Mouse (Mus musculus) hindbrain, embryonic 12.5 days (tissue): ENCODE measurements at regions not wholly inside any gene's neighbourhood (a gene's known extent, or its start where the extent isn't known, plus 50 kb on each side); places are given as distances from the start of the nearest gene placed in this dataset.

Source experiments
- ATAC-seq: fragments of 200-750 bp; cut with Nextera tagmentation; 2 replicates; pipeline ENCODE4 v1.8.0; 2017; ENCODE audit warnings: moderate TSS enrichment; ENCODE audit not compliant: low FRiP score
- H3K27ac ChIP-seq: fragments of 300-500 bp; sonication (generic); 2 replicates; pipeline ENCODE4 v1.5.1; 2016; ENCODE audit warnings: mild to moderate bottlenecking
- H3K27me3 ChIP-seq: fragments of 300-500 bp; sonication (generic); 2 replicates; pipeline ENCODE4 v1.6.1; 2016; ENCODE audit warnings: mild to moderate bottlenecking
- H3K36me3 ChIP-seq: fragments of 300-500 bp; sonication (generic); 2 replicates; pipeline ENCODE4 v1.6.1; 2016; ENCODE audit warnings: mild to moderate bottlenecking
- H3K4me1 ChIP-seq: fragments of 300-500 bp; sonication (generic); 2 replicates; pipeline ENCODE4 v1.6.1; 2016
- H3K4me2 ChIP-seq: fragments of 300-500 bp; sonication (generic); replicated peaks from 2 replicates; pipeline ENCODE4 v1.6.1; 2016; ENCODE audit warnings: mild to moderate bottlenecking
- H3K4me3 ChIP-seq: fragments of 300-500 bp; sonication (generic); 2 replicates; pipeline ENCODE4 v1.5.1; 2016; ENCODE audit warnings: mild to moderate bottlenecking
- H3K9ac ChIP-seq: fragments of 300-500 bp; sonication (generic); 2 replicates; pipeline ENCODE4 v1.6.1; 2016; ENCODE audit warnings: mild to moderate bottlenecking, moderate library complexity
- H3K9me3 ChIP-seq: fragments of 300-500 bp; sonication (generic); replicated peaks from 2 replicates; pipeline ENCODE4 v1.6.1; 2016; ENCODE audit warnings: mild to moderate bottlenecking
- WGBS: fragments of 180-500 bp; shearing (Covaris S2); methylation state at CpG from one replicate; pipeline ENCODE4 v1.1.7; 2016; 5-methylcytosine and 5-hydroxymethylcytosine counted together

- 84% methylated on average over 2 of the region's 2 CpGs for WGBS
- no peaks in the 10 kb centered on the region for H3K36me3 ChIP-seq
- H3K4me1 ChIP-seq = no peaks in the 10 kb centered on the region
- H3K9ac ChIP-seq = no peak overlapping the region
- H3K9me3 ChIP-seq = no peaks in the 10 kb centered on the region
- H3K4me2 ChIP-seq = no peak overlapping the region
- no peak overlapping the region for H3K27ac ChIP-seq
- ATAC-seq = no peak
- no peaks in the 10 kb centered on the region for H3K27me3 ChIP-seq
- no peak overlapping the region for H3K4me3 ChIP-seq
Measured at GRCm38 (mm10) chr13:85863745-85864144, 183.0 kb downstream of the Cox7c start.

GRCm38 (mm10) chr13:85848276-85848675 is 198.4 kb downstream of the Cox7c start:
- no peaks in the 10 kb centered on the region for H3K36me3 ChIP-seq
- H3K27me3 ChIP-seq = no peaks in the 10 kb centered on the region

GRCm38 (mm10) chr13:85829894-85830293 is 216.8 kb downstream of the Cox7c start:
- Histone ChIP-seq H3K27ac (no peak overlapping the region), H3K9ac (no peak overlapping the region), H3K36me3 (no peaks in the 10 kb centered on the region), H3K9me3 (no peaks in the 10 kb centered on the region), H3K4me1 (no peaks in the 10 kb centered on the region), H3K4me2 (no peak overlapping the region), H3K27me3 (no peaks in the 10 kb centered on the region), H3K4me3 (no peak overlapping the region)
- WGBS = 94% methylated on average over 1 of the region's 1 CpGs
- ATAC-seq = no peak

More at GRCm38 (mm10) chr13:85848276-85848675, 198.4 kb downstream of the Cox7c start:
- Histone ChIP-seq H3K4me3 (no peak overlapping the region), H3K4me1 (no peaks in the 10 kb centered on the region), H3K9ac (no peak overlapping the region), H3K27ac (no peak overlapping the region), H3K9me3 (no peaks in the 10 kb centered on the region), H3K4me2 (no peak overlapping the region)
- no peak for ATAC-seq
